Comparison of ENCODE assay signal across 13 mouse cellular contexts in the genomic region with DNA sequence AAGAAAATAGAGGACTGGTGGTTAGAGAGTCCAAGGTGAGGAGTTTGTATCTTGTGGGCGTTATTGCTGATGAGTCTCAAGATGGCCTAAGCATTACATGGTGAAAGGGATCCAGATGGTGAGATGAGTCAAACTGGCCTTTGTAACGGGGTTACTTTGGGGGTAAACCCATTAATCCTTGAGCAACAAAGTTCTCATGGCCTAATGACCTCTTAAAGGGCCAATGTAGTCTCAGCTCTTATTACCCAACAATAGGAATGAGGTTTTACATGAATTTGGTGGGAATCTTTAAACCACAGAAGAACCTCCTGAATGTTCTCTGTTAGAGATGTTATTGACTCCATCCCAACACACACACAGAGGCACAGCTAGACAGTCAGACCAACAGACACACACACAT. TPM values are rescaled to one million over a fixed set of nuclear protein-coding genes. Genes with fewer than 3 reads are reported as not detected.
DNase-seq lines count a peak whose midpoint lies in the region; ATAC-seq and TF ChIP-seq lines count a peak whose summit lies in the region.
"Had no signal": no experiment of that assay in that cellular context is flagged by ENCODE, and none has a peak within 500 bp of the region (broad histone marks: within the 10 kb centered on the region; RNA-seq: fewer than 3 reads in every experiment).

No protein-coding gene starts in this region.

- no peaks in the 10 kb centered on the region for H3K27me3 ChIP-seq in forebrain, embryonic 10.5 days (ENCODE audit: poor library complexity, severe bottlenecking)
- no peaks in the 10 kb centered on the region for H3K27me3 ChIP-seq in forebrain, embryonic 14.5 days (replicated peaks; ENCODE audit: control insufficient read depth, insufficient read depth, low read length)
- H3K27me3 ChIP-seq in kidney, embryonic 15.5 days = no peaks in the 10 kb centered on the region
- H3K27me3 ChIP-seq in C2C12 (ENCODE audit: control insufficient read depth, insufficient read depth, insufficient read length) = no peaks in the 10 kb centered on the region
- no peaks in the 10 kb centered on the region for H3K27me3 ChIP-seq in liver, embryonic 15.5 days
- H3K27me3 ChIP-seq: megakaryocyte, embryonic 14.5 days had no signal

- no peaks in the 10 kb centered on the region for H3K79me2 ChIP-seq in C2C12 (ENCODE audit: control insufficient read depth, insufficient read depth)

- 0 out of 2 replicates have a peak, but pooled peaks cover 15% of the 10 kb centered on the region for H3K4me1 ChIP-seq in forebrain, embryonic 10.5 days
- H3K4me1 ChIP-seq in forebrain, embryonic 14.5 days (ENCODE audit: control insufficient read depth, insufficient read depth, low read length) = no peaks in the 10 kb centered on the region
- H3K4me1 ChIP-seq in kidney, embryonic 15.5 days = peaks cover 30% of the 10 kb centered on the region
- peaks cover 36% of the 10 kb centered on the region for H3K4me1 ChIP-seq in liver, embryonic 15.5 days (replicated peaks)

- H3K9ac ChIP-seq in forebrain, embryonic 14.5 days (ENCODE audit: low read length) = no peak overlapping the region
- H3K9ac ChIP-seq in kidney, embryonic 15.5 days = no peak overlapping the region
- no peak overlapping the region for H3K9ac ChIP-seq in liver, embryonic 15.5 days
- H3K9ac ChIP-seq: forebrain, postnatal 0 days had no signal

- H3K27ac ChIP-seq in forebrain, embryonic 10.5 days = 0 out of 2 replicates have a peak overlapping the region, but pooled peaks have one; percentile 2
- no peak overlapping the region for H3K27ac ChIP-seq in forebrain, embryonic 14.5 days (ENCODE audit: low read depth, low read length)
- H3K27ac ChIP-seq in kidney, embryonic 15.5 days = peak overlapping the region; percentile 75
- H3K27ac ChIP-seq in liver, embryonic 15.5 days (replicated peaks) = peak overlapping the region; percentile 73

- H3ac ChIP-seq in C2C12 (ENCODE audit: control insufficient read depth, insufficient read length, low read depth) = no peak overlapping the region

- H3K36me3 ChIP-seq in forebrain, embryonic 10.5 days (replicated peaks) = no peaks in the 10 kb centered on the region
- no peaks in the 10 kb centered on the region for H3K36me3 ChIP-seq in forebrain, embryonic 14.5 days (ENCODE audit: control insufficient read depth, insufficient read depth, low read length)
- no peaks in the 10 kb centered on the region for H3K36me3 ChIP-seq in kidney, embryonic 15.5 days
- H3K36me3 ChIP-seq in C2C12 (ENCODE audit: control insufficient read depth, insufficient read depth) = no peaks in the 10 kb centered on the region
- no peaks in the 10 kb centered on the region for H3K36me3 ChIP-seq in liver, embryonic 15.5 days (replicated peaks)

- no peak for TF ChIP-seq CTCF in C2C12 (IDR thresholded peaks at IDR 0.05; ENCODE audit: control insufficient read depth, insufficient read depth, insufficient read length)

- no peaks in the 10 kb centered on the region for H3K79me3 ChIP-seq in C2C12 (ENCODE audit: low read depth)

- 70% methylated on average over 2 of the region's 2 CpGs for WGBS in forebrain, embryonic 10.5 days
- WGBS in forebrain, embryonic 14.5 days = 76% methylated on average over 2 of the region's 2 CpGs
- WGBS in kidney, embryonic 15.5 days = 52% methylated on average over 2 of the region's 2 CpGs
- 76% methylated on average over 2 of the region's 2 CpGs for WGBS in liver, embryonic 15.5 days (ENCODE audit: insufficient replicate concordance)

- H3K9me3 ChIP-seq in forebrain, embryonic 10.5 days = no peaks in the 10 kb centered on the region
- no peaks in the 10 kb centered on the region for H3K9me3 ChIP-seq in forebrain, embryonic 14.5 days (replicated peaks; ENCODE audit: control insufficient read depth, low read length)
- no peaks in the 10 kb centered on the region for H3K9me3 ChIP-seq in kidney, embryonic 15.5 days (replicated peaks)
- no peaks in the 10 kb centered on the region for H3K9me3 ChIP-seq in liver, embryonic 15.5 days (replicated peaks)
- H3K9me3 ChIP-seq: megakaryocyte, embryonic 14.5 days had no signal

- H3K4me2 ChIP-seq in forebrain, embryonic 14.5 days (ENCODE audit: low read length) = no peak overlapping the region
- no peak overlapping the region for H3K4me2 ChIP-seq in kidney, embryonic 15.5 days
- H3K4me2 ChIP-seq in liver, embryonic 15.5 days = peak overlapping the region; percentile 51

- H3K4me3 ChIP-seq in forebrain, embryonic 10.5 days = no peak overlapping the region
- no peak overlapping the region for H3K4me3 ChIP-seq in forebrain, embryonic 14.5 days (ENCODE audit: low read depth, low read length)
- H3K4me3 ChIP-seq in kidney, embryonic 15.5 days (replicated peaks) = no peak overlapping the region
- no peak overlapping the region for H3K4me3 ChIP-seq in C2C12 (ENCODE audit: insufficient read depth, poor library complexity, severe bottlenecking)
- no peak overlapping the region for H3K4me3 ChIP-seq in liver, embryonic 15.5 days (replicated peaks)

- DNase-seq in forebrain, embryonic 10.5 days (ENCODE audit: extremely low spot score, low spot score) = no peak
- DNase-seq in forebrain, embryonic 14.5 days (ENCODE audit: low spot score) = no peak
- DNase-seq in kidney, adult 11 months = no peak
- no peak for DNase-seq in layer of hippocampus, adult 18-20 months (ENCODE audit: low spot score in 2 of 2)
- DNase-seq in thymus, postnatal 4 days = no peak
- DNase-seq: adrenal gland, postnatal 25 days; forebrain, postnatal 0 days; gastrocnemius, postnatal 14 days; lung, adult 18-20 months had no signal

- ATAC-seq in forebrain, embryonic 14.5 days = no peak
- no peak for ATAC-seq in kidney, embryonic 15.5 days (replicated peaks; ENCODE audit: low FRiP score)
- ATAC-seq in liver, embryonic 15.5 days (ENCODE audit: insufficient read depth) = no peak; the same call in 1 of the 2 replicates
- ATAC-seq: forebrain, postnatal 0 days had no signal

TF ChIP-seq in C2C12, 6 proteins besides CTCF, POLR2A, EP300 and RAD21:
- TF ChIP-seq MAX (IDR thresholded peaks at IDR 0.05) (no peak), CEBPB (IDR thresholded peaks at IDR 0.05; ENCODE audit: low read depth) (peak; percentile 76)

RNA-seq across cellular contexts. Expression of a gene that starts 14.4 kb away (rescaled TPM):
- 3.1 and 3.7 TPM in 2 replicates for polyA plus RNA-seq in forebrain, embryonic 10.5 days (2016; fragmentation: Nextera tagmentation; extraction: Ambion mirVana)
- 2.0 and 2.9 TPM in 2 replicates for polyA plus RNA-seq in forebrain, embryonic 14.5 days (2014; fragmentation: Nextera tagmentation; extraction: Ambion mirVana)
- 10.6 and 11.3 TPM in 2 replicates for polyA plus RNA-seq in kidney, embryonic 15.5 days (2015; fragmentation: Nextera tagmentation; extraction: Ambion mirVana)
- 6.6 TPM for polyA plus RNA-seq in C2C12 (2012; fragmentation: generic; extraction: Trizol)
- polyA plus RNA-seq in liver, embryonic 15.5 days (2015; fragmentation: Nextera tagmentation; extraction: Ambion mirVana) = 1.0 and 1.5 TPM in 2 replicates
- total RNA-seq in layer of hippocampus, adult 18-20 months (2021) = 10 to 100 TPM; 20.8 to 26.2 TPM
